Mouse (Mus musculus): Measurements from ENCODE around the gene Kctd14.
"Not testable (repeated sequence)": the region's sequence is repeated elsewhere in the genome, so short reads cannot be mapped to it uniquely, and the experiment has no call there.

Gene Kctd14

DNA sequence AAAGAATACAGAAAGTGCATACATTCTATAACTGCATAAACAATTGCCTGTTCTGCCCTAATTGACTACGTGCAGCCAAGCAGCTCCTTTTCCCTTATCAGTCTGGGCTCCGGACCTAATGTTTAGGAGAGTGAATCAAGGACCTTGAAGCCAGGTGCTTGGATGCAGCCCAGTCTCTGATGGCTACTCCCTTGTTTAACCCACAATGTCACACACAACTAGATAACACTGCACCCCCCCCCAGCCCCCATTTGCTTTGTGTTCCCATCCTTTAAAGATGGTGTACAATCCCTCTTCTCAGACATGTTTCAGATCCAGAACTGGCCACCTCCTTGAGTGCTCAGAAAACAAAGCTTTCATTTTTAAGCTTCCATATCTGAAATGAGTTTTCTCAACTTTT, at the start of gene Kctd14:
Kctd14 (plus strand) TSS at position 301 of the 400 bp plus-strand sequence.
- DNase-seq = not testable (repeated sequence)

DNA sequence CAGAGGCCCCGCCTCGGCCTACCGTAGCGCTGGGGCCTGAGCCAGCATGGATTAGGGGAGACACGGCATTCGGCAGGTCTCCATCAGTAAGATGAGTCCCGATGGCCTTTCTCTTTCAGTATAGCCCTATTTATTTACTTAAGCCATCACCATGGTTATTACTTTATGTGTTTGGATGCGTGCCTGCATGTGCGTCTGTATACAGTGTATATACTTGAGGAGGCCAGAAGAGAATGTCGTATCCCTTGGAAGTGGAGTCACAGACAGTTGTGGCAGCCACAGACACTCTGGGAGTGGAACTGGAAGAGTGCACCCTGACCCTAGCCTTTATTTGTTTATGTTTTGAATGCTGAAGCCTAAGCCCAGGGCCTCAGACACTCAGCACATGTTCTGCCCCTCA, 44.0 kb upstream of the Kctd14 start:
- no peak for DNase-seq

GRCm38 (mm10) chr7:97411106-97411505, 40.0 kb upstream of the Kctd14 start:
- no peak for DNase-seq

- DNase-seq = no peak
These were observed 39.5 kb upstream of the Kctd14 start for GRCm38 (mm10) chr7:97411575-97411974.

DNA sequence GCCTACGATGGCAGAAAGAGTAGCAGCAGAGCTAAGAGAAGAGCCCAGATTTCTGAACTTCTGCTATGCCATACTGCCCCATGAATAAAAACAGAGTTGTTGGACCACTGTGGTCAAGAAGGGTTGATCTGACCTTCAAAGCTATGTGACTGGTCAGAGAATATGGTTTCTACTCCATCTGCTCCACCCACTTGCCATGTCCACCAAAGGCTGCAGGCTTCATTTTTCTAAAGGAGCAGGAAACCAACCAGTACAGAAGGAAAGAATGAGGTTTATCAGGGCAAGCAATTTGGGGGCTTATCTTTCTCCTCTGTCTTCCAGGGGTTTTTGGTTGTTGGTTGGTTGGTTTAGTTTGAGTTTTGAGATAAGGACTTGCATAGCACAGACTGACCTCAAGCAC, 37.1 kb upstream of the Kctd14 start:
- no peak for DNase-seq

DNA sequence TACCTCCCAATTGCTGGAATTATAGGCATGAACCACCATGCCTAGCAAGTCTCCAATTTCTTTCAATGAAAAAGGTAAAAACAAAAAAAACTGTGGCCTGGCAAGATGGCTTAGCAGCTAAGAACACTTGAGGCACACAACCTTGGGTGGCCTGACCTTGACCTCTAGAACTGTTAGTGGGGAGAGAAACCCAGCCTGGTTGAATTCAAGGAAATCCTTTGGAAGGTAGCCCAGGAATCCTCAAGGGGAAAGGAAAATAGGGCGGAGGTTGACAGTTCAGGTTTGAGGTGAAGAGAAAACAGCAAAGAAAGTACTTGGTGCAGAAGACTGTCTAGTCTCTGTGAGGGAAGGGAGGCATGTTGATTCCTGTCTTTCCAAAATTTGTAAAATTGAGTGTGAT, 36.7 kb upstream of the Kctd14 start:
- DNase-seq = no peak

GRCm38 (mm10) chr7:97414915-97415687, 36.0 kb upstream of the Kctd14 start:
- no peak for DNase-seq

GRCm38 (mm10) chr7:97416473-97416872, 34.6 kb upstream of the Kctd14 start:
- no peak for DNase-seq

GRCm38 (mm10) chr7:97416906-97417777, 34.0 kb upstream of the Kctd14 start, which contains the start of gene Thrsp:
TSS of gene Thrsp (minus strand) at chr7:97417730.
- DNase-seq = no peak

DNA sequence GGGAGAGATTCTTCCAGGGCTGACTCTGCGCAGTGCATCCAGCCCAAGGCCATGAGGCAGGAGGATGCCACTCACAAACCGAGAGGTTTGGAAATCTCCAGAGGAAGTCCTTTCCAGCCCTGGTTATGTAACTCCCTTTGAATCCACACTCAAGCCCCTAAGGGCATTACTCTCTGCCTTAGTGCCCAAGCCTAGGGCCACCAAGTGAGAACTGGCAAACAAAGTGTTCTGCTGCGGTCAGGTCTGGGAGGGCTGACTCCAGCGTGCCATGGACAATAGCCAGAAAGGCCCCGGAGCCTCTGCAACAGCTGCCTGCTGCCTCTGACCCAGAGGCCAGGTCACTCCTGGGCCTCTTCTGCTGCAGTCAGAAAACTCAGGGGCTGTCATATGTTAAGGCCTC, 32.4 kb upstream of the Kctd14 start:
- DNase-seq = no peak

GRCm38 (mm10) chr7:97419163-97419562, 32.0 kb upstream of the Kctd14 start:
- no peak for DNase-seq

DNA sequence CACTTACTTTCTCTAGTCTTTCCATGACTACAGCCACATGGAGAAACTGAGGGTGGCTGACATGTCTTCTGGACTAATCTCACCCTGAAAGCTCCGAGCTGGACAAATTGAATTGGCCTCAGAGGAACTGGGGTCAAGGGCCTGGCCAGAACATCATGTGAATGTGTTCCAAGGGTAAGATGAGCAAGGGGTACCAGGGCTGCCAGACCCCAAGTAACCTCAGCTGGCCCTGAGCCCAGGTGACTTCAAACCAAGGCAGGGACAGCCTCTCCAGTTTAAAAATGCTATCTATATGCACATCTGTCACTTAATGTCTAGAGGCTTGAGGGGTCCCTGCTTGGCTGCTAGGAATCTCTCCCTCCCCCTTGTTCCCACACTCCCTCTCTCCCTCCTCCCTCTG, 30.7 kb upstream of the Kctd14 start:
- no peak for DNase-seq

DNA sequence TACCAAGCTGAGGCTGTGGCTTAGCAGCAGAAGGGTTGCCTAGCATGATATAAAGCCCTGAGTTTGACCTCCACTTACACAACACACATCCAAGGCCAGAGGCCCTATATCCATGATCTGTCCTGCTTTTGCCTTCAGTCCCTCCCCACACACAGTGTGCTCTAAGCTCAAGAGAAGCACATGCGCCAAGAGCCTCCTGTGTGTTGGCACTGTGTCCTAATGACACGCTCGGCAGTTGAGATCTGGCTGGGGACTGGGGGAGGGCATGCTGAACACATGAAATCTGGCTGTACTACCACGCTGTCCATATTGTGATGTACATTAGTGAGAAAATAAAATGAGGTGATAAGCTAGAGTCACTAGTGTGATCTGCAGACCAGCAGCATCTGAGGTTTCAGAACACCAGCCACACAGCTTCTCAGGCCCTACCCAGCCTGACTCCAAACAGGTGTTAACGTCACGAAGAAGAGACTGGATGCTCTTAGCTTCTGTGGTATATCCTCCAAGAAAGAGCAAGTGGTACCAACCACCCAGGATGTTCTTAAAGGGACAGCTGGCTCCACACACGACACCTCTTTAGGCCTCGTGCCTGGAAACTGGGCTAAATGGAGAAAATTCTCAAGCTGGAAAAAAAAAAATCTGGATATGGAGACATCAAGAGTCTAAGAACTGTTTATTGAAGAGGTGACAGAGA, 30.0 kb upstream of the Kctd14 start:
- DNase-seq = no peak

- no peak for DNase-seq
These were observed 27.4 kb upstream of the Kctd14 start for GRCm38 (mm10) chr7:97423754-97424153.

- peak; percentile 87 for DNase-seq
These were observed 26.4 kb upstream of the Kctd14 start for GRCm38 (mm10) chr7:97424621-97425245.

DNA sequence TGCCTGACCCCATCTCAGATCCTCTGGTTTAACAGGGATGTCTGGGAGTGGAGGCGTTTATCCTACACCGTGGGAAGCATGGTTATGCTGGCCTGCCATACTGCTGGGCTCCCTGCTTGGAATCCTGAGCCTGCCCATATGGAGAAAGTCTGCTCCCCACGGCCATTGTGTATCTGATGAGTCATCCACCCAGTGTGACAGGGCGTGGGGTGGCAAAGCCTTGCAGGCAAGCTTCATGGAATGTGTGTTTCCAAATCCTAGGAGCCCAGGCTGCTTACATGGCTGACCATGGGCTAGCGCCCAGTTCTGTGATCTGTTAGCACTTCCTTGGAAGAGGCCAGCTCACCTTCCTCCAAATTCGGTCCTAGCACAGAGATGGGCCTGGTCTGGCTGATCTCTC, 24.6 kb upstream of the Kctd14 start:
- no peak for DNase-seq

DNA sequence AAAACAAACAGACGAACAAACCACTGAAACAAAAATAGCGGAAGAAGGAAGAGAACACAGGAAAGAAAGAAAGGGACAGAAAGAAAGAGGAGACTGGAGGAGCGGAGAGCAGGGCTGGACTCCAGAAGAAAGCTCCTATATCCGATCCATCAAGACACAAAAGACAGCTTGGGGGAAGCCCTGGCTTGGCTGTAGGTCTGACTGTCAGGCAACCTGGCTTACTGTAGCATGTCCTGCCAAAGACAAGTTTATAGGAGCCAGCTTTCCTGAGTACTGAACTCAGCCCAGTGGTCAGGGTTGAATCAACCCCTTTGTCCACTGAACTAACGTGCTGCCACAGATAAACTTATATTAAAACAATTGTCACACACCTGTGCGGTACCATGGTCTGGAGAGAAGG, 23.8 kb upstream of the Kctd14 start:
- no peak for DNase-seq

DNA sequence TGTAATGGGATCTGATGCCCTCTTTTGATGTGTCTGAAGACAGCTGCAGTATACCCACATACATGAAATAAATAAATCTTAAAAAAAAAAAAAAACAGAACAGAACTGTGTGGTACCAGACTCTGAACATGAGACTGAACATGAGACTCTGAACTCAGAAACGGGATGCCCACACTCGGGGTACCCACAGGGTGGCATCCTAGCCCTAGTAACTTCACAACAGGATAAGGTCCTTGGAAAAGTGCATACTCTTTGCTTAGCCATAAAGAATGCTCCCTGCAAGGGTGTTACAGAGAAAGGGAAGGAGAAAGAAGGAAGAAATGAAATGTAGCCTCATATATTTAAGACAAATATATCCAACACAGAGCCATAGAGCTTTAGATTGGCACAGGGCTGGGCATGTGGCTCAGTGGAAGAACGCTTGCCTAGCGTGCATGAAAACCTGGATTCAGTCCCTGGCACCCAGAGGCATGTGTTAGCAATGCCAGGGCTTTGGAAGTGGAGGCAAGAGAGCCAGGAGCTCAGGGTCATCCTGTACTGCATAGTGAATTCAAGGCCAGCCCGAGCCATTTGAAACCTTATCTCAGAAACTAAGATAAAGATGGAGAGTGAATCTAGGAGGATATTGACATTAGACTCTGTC, 23.2 kb upstream of the Kctd14 start:
- no peak for DNase-seq

DNA sequence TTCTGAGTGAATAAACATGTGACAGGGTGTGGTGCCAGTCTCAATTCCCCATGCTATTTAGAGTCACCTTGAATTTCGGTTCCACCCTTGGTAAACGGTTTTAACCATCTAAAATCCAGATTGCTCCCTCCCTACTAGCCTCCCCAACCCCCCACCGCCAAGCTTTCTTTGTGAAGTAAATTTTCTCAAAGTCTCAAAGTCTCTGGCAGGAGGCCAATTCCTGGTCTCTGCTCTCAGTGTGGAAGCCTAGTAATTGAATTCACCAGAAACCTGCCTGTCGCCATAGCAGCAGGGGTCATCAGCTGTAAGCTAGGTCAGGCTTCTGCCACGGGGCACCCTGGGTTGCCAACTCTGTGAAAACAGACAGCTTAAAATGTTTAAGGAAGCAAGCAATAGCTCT, 21.4 kb upstream of the Kctd14 start:
- no peak for DNase-seq

DNA sequence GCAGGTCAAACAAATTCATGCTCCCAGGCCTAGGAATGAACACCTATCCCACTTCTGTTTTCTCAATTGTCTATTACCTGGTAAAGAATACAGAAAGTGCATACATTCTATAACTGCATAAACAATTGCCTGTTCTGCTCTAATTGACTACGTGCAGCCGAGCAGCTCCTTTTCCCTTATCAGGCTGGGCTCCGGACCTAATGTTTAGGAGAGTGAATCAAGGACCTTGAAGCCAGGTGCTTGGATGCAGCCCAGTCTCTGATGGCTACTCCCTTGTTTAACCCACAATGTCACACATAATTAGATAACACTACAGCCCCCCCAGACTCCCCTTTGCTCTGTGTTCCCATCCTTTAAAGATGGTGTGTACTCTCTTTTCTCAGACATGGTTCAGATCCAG, 17.6 kb upstream of the Kctd14 start:
- not testable (repeated sequence) for DNase-seq

GRCm38 (mm10) chr7:97434517-97434916, 16.6 kb upstream of the Kctd14 start:
- no peak for DNase-seq

DNA sequence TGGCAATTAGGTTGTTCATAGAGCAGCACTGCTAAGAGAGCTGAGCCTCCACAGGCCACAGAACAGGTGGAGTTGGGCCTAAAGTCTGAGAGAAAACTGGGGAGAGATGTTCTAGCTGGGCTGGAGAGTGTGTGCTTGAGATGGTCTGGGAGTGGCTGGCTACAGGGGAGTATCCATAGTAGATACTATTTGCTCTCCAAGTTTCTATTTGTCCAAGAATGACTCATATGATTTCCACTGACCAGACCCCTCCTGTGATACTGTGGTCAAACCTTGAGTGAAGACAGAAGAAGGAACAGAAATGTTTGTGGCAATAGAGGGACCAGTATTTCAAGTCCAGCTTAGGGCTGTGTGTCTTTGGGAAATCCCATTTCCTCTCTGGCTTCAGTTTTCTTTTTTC, 12.1 kb upstream of the Kctd14 start:
- no peak for DNase-seq
